Mouse (Mus musculus) ZHBTc4 (cell line): ENCODE measurements around the gene Heatr4.
A peak's percentile ranks its signal among the peaks of the same experiment; 100 is the strongest.

Experiments used
- DNase-seq: peaks from one replicate; pipeline ENCODE4 v3.0.0-alpha.2; 2011; ENCODE audit warnings: low read depth, low spot score

The Heatr4 gene

DNA sequence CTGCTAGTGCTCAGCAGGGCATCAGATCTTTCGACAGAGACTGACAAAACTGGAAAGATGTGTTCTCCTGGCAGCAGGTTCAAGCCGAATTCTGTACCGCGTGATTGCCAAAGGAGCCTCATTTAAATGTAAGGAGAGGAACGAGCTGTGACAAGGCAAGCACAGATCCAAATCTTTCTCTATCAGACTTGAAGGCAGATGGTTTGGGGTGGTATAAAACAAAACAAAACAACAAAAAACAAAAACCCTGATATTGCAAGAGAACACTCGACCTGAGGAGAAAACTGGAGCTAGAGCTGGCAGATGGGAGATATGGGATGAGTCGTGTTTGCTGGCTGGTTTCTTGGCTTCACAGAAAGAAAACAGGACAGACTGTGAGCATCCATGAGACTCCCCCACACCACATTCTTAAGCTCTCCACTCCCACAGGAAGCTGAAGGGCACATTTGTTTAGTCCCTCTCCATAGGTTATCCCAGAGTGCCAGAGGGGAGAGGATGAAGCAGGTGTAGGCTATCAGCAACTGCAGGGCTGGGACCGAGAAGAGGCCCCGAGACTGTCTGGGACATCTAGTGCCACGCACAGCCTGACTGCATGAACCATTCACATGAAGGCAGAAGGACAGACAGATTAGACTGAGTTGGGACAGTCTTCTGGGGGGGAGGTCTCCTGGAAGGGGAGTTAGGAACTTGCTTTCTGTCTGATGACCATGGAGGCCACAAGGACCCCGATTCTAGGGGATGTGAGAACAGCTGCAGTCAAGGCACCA is 13.9 kb upstream of the Heatr4 start:
- DNase-seq = no peak

DNA sequence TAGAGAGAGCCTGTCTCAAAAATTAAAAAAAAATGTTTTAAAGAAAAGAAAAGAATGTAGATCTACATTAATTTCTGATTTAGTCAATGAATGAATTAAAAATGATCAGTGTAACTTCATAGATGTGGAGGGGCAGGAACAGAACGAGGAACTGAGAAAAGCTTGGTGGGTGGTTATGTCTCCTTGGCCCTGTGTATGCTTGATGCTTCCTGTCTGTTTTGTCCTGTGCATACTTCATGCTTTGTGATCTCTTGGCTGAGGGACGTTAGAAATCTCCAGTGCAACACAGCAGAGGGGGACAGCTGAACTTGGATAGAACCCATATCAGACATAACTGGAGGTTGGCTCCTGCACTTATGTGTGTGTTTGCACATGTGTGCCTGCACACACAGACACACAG is 12.6 kb upstream of the Heatr4 start:
- DNase-seq = no peak

DNA sequence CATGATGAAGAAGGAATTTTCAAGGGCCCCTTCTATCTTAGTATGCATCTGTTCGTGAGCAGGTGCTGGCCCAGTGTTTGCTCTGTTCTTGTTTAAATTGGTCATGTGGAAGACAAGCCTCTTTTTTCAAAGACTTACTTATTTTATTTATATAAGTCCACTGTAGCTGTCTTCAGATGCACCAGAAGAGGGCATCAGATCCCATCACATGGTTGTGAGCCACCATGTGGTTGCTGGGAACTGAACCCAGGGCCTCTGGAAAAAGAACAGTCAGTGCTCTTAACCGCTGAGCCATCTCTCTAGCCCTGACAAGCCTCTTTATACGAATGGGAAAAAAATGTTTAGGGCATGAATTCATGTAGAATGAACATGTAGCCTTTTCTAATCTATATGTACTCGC is 4.7 kb upstream of the Heatr4 start:
- DNase-seq = no peak

DNA sequence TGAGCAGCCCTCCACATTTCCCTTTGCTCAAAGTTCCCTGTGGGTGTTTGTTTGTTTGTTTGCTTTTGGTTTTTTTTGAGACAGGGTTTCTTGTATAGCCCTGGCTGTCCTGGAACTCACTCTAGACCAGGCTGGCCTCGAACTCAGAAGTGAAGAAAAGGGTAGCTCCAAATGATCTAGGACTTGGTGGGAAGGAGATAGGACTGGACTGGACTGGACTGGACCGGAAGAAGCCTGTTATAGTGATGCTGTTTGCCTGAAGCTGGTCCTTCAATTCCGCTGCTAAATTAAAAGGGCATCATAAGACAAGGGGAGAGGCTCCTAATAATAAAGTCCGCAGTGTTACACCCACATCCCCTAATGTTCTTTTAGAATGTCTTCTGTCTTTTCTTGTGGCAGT is 3.8 kb upstream of the Heatr4 start:
- DNase-seq = peak; percentile 44

DNA sequence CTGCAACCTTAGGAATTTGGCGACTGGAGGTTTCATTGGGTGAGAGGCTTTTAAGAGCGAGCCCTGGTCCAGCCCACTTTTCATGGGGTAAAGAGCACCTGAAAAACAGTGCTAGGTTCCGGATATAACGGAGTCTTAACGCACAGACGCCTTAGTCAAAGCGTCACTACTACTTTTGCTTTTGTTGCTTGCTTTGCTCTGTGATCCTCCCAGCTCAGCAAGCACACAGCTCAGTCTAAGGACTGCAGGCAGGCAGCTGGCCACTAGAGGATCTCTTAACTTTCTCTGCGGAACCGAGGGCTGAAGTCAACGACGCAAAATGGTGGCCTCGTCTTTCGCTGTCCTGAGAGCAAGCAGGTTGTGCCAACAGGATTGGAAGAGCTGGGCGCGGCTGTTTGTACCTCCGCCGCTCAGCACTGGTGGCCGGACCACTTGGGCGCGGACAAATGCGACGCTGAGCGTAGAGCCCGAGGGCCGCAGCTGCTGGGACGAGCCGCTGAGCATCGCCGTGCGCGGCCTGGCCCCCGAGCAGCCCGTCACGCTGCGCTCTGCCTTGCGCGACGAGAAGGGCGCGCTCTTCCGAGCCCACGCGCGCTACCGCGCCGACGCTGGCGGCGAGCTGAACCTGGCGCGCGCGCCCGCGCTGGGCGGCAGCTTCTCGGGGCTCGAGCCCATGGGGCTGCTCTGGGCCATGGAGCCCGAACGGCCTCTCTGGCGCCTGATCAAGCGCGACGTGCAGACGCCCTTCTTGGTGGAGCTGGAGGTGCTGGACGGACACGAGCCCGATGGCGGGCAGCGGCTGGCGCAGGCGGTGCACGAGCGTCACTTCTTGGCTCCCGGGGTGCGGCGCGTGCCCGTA is 3.2 kb upstream of the Heatr4 start, which contains the start of gene Acot2:
Acot2 (plus strand) TSS at position 279 of the 859 bp plus-strand sequence.
- DNase-seq = peak; percentile 88

DNA sequence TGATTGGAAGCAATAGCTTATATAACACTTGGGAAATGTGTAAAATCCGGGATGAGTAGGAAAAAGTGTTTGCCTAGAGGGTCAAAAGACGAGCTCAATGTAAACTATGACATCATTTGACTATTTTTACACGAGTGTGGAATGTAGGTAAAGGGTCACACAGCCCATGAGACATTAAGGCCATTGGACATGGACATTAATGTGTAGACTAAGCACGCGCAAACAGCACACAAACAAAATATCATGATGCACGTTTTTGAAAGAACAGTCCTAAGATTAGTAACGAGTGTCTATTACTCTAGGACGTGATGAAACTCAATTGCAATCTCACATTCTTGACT is 2.6 kb upstream of the Heatr4 start:
- DNase-seq = no peak

DNA sequence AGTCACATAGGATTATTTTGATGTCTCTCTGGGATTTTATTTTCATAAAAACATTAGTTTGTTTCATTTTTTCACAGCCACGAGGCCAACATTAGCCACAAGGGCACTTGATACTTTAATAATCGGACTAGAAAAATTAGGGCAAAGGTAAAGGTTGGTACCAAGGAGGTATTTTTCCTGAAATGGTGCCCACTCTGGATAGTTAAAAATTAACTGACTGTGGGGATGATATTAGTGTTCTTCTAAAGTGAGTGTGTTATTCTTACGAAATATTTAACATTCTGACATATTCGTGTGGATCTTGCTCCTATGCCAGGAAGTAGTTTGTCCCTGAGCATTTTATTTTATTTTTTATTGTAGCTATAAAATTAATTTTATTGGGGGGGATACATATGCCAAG is 3.0 kb downstream of the Heatr4 start:
- DNase-seq = no peak

DNA sequence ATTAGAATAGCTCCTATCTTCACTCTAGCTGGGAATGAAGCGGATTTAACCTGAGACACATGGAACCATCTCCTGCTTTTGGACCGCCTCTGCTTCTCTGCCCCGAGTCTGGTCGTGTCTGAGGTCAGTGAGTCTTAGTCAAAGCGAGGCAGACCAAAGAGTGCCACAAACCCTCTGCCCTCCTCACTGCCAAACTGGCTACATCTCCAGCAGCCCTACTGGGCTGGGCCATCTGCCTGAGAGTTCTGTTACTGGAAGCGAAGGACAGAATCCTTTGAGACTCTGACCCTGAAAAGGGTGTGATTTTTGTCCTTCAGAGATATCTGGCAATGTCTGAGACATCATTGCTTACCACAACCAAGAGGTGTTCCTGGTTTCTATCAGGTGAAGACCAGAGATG is 5.8 kb downstream of the Heatr4 start:
- DNase-seq = no peak

DNA sequence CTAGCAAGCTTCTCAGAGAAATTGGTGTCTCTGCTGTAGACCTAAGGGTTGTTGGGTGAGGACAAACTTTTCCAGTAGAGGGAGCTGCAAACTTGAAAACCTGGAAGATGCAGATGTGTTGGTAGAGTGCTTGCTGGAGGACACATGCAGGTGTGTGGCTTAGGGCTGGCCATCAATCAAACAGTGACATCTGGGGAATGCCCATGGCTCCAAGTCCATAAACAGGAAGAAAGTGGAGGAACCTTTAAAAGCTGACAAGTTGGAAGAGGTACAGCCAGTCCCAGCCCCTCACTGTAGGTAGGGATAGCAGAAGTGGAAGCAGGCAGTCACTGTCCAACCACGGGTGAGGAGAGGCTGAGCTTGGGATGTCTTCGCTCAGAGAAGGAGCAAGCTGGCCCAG is 12.5 kb downstream of the Heatr4 start:
- peak; percentile 64 for DNase-seq

DNA sequence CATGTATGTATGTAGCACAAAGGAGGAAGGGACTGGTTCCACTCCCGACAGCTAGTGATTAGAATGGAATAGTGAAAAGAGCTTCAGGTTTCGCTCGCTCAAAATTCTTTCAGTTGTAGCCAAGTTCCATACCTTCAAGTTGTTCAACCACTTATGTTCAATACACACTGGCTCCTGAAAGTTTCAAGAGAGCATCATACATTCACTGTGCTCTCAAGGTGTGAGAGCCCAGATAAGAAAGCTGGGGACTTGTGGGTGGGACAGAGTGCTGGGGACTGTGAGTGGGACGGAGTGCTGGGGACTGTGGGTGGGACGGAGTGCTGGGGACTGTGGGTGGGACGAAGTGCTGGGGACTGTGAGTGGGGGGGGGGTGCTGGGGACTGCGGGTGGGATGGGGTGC is 19.4 kb downstream of the Heatr4 start:
- no peak for DNase-seq

DNA sequence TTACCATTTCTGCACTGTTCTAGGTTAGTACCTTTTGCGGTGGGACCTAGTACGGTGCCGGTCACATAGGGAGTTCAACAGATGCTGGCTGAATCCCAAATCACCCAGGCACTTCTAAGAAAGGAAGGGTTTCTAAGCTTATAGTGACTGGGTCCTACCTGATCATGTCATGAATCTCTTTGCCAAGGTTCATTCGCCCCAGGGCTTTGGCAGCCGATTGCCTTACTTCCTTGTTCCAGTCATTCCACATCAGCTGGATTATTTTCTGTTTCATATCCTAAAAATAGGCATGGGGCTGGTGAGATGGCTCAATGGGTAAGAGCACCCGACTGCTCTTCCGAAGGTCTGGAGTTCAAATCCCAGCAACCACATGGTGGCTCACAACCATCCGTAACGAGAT is 26.4 kb downstream of the Heatr4 start:
- DNase-seq = no peak

DNA sequence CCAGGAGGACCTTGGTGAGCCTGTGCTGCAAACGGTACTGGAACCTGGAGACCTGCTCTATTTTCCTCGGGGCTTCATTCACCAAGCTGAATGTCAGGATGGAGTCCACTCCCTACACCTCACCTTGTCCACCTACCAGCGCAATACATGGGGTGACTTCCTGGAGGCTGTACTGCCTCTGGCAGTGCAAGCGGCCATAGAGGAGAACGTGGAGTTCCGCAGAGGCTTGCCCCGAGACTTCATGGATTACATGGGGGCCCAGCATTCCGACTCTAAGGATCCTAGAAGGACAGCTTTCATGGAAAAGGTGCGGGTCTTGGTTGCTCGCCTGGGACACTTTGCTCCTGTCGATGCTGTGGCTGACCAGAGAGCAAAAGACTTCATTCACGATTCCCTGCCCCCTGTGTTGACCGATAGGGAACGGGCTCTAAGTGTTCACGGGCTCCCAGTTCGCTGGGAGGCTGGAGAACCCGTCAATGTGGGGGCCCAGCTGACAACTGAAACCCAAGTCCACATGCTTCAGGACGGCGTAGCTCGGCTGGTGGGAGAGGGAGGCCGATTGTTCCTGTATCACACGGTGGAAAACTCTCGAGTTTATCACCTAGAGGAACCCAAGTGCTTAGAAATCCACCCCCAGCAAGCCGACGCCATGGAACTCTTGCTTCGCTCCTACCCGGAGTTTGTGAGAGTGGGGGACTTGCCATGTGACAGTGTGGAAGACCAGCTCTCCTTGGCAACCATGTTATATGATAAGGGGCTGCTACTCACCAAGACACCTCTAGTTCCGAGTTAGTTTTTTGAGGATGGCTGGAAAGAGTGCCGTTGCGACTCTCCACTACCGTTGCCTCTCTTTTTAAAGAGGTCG is 32.7 kb downstream of the Heatr4 start:
- no peak for DNase-seq

DNA sequence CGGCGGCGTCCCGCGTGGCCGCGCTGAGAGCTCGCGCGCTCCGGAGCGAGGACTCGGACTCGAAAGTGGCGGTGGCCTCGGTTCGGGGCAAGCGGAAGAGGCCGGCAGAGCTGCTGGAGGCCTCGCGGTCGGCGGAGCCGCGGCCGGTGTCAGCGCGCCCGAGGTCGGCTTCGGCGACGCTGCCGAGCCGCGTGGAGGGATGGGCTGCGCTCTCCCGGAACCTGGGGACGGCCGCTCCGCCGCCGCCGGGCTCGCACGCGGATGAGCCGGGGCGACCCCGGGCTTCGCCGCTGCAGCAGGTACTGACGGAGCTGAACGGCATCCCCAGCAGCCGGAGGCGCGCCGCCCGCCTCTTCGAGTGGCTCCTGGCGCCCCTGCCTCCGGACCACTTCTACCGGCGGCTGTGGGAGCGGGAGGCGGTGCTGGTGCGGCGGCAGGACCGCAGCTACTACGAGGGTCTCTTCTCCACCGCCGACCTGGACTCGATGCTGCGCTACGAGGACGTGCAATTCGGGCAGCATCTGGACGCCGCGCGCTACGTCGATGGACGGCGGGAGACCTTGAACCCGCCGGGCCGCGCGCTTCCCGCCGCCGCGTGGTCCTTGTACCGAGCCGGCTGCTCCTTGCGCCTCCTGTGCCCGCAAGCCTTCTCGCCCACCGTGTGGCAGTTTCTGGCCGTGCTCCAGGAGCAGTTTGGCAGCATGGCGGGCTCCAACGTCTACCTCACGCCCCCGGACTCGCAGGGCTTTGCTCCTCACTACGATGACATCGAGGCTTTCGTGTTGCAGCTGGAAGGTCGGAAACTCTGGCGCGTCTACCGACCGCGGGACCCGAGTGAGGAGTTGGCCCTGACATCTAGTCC is 33.6 kb downstream of the Heatr4 start:
- peak; percentile 56 for DNase-seq

DNA sequence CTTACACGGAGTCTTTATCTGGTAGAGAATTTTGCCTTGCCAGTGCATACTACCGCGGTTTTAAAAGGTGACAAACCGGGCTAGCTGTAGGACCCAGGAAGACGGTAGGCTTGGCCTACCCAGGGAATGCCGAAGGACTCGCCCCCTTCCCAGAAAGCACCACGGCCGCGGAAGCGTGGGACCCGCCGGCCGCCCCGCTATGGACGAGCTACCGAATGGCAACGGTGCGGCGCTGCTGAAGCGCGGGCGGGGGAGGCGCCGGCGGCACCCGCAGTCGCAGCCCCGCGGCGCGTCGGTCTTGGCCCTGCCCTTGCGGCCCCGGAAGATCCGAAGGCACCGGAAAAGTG is 34.2 kb downstream of the Heatr4 start, which contains the start of gene Riox1:
Riox1 (plus strand) TSS at position 116 of the 347 bp plus-strand sequence.
- peak; percentile 90 for DNase-seq

DNA sequence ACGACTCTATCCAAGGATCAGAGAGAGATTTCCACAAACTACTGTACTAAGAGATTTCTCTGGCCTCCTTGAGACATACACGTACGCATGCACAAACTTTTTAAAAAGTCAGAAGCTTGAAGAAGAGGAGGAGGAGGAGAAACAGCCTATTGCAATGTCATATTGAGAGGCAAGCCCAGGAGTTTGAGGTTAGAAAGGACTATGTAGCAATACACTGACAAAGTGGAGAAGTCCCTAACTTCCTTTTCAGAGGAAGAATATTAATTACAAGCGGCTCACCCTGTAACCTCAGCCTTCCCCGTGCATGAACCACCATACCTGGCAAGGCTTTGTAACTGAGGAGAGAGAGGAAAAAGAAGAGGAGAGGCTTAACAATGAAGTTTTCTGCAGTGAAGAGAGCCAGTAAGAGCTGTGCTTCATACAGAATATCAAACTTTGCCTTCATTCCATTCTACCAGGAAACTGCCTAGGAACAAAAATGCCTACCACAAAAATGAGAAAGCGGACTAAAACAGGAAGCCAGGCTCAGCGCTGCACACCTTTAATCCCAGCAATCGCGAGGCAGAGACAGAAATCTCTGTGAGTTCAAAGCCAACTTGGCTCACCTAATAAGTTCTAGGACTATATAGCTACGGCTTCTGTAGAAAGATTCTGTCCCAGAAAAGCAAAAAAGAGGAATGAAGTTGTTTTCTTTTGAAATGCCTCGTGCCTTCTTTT is 34.7 kb downstream of the Heatr4 start:
- DNase-seq = no peak

DNA sequence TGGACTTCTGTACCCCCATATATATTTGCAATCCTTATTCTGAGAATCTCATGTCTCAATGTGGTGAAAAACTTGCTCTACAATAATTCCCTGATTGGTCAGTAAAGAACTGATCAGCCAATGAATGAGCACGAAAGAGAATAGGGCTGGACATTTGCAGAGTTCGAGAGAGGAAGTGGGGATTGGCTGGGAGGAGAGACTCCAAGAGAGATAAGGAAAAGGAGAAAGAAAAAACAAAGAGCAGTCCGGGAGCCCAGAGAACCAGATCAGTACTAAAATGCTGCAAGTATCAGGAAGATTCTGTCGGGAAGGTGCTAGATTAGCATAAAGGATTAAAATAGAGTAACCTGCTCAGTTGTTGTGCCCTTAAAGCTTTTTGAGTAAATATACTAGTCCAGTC is 35.6 kb downstream of the Heatr4 start:
- DNase-seq = peak; percentile 48

DNA sequence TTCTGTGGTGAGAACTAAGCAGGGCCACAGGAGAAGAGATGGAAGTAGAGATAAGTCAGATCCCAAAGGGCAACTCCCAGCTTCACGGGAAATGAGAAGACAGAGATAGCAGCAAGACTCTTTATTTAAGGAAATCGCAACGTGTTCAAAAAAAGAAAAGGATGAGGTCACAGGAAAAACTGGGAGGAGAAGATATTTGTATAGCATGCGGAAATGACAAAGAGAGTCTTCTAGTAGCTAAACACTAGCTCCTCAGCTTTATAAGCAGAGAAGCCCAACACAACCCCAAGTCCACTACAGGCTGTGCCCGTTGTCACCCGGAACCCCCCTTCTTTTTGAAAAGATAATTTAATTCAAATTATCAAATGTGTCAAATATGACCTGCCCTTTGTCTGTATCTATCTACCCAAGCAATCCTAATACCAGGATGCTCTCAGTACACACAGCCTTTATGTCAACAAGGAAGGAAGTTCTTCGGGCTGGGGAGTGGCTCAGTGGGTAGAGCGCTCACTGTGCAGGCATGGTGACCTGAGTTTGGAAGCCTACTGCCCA is 37.3 kb downstream of the Heatr4 start:
- DNase-seq = no peak

DNA sequence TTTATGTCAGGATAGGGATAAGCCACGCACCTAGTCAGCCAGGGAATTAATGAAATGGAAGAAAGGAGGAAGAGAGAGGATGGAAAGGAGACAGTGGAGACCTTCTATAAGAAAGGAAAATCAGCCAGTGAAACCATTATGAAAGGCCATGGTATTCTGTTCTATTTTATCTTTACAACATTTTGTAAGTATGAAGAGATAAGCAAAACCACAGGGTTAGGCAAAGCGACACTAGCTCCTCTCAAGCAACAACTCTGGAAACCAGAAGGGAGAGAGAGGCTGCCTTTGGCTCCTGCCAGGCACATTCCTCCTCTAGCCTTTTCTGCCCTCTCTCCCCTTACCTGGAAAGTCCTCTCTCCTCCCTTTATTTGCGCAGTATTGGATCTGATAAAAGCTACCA is 42.7 kb downstream of the Heatr4 start:
- no peak for DNase-seq

DNA sequence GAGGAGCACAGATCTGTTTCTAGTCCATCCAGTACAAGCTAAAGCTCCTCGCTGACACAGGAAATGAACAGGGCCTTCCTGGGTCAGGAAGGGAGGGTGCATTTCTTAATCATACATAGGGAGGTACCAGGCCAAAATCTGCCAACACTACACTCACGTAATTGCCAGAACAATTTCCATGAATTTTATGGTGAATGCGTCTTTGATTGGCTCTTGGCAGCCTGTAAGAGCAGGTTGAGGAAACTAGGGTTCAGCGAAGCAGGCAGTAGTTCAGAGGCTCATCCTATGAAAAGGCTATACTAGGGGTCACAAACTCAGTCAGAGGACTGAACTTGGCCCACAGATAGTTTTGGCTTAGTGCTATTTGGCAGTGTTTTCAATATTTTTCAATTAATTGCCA is 44.6 kb downstream of the Heatr4 start:
- no peak for DNase-seq

DNA sequence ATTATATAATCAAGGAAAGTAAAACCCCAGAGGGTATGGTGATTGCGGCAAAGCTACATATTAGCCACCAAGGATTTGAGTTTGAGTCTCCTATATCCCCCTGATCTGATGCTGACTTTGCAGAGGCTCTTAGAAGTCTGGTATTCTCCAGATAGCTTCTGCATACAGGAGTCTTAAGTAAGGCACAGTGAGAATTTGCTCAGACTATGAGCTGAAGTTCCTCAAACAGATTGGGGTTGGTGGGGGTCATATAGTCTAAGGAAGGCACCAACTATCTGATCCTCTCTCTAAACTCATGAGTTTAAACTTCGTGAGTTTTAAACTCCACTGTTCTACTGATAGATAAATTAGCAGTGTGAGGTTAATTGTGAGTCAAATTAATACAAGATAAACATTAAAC is 45.3 kb downstream of the Heatr4 start:
- no peak for DNase-seq
